Mouse (Mus musculus): ENCODE results near the gene Hoxc10.

DNA sequence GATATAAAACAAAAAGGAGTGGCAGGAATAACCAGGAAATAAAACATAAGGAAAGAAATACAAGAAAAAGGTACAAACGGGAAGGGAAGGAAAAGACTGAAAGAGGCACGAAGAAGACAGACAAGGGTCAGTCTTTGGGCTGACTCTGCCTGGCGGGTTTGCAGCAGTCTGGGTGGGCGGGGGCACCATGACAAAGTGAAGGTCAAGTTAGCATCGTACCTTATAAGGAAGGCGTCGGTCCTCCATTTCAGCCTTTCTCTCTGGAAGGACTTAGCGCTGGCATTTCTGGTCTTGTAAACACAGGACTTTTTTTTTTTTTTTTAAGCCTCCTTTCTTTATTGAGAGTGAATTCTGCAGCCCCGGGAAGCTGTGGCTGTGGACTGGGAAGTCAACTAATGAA, 19.3 kb upstream of the Hoxc10 start:
- TF ChIP-seq GATA1 (IDR thresholded peaks at IDR 0.05; ENCODE audit: borderline replicate concordance, low read length) (no peak), FLI1 (IDR thresholded peaks at IDR 0.05; ENCODE audit: low read length) (no peak)
